Mouse (Mus musculus) forebrain, embryonic 14.5 days (tissue): Measurements from ENCODE around the gene Slc35c2. TPM values are rescaled to one million over a fixed set of nuclear protein-coding genes. Genes with fewer than 3 reads are reported as not detected.

ENCODE experiments used
- ATAC-seq: fragments of 200-750 bp; cut with Nextera tagmentation; 2 replicates; pipeline ENCODE4 v1.8.0; 2017; ENCODE audit warnings: mild to moderate bottlenecking, moderate library complexity
- DNase-seq: peaks from one replicate; pipeline ENCODE4 v3.0.0-alpha.2; 2015; ENCODE audit warnings: low spot score
- H3K27ac ChIP-seq: fragments of 300-500 bp; sonication (generic); 2 replicates; pipeline ENCODE4 v1.5.1; 2014; ENCODE audit warnings: low read depth, mild to moderate bottlenecking, control low read depth, low read length, moderate library complexity
- H3K27me3 ChIP-seq: fragments of 300-500 bp; sonication (generic); replicated peaks from 2 replicates; pipeline ENCODE4 v1.6.1; 2014; ENCODE audit warnings: low read length, control low read depth, mixed read lengths; ENCODE audit not compliant: control insufficient read depth, insufficient read depth
- H3K36me3 ChIP-seq: fragments of 300-500 bp; sonication (generic); 2 replicates; pipeline ENCODE4 v1.6.1; 2014; ENCODE audit warnings: low read length, control low read depth; ENCODE audit not compliant: control insufficient read depth, insufficient read depth
- H3K4me1 ChIP-seq: fragments of 300-500 bp; sonication (generic); 2 replicates; pipeline ENCODE4 v1.6.1; 2014; ENCODE audit warnings: antibody characterized with exemption, low read length, control low read depth; ENCODE audit not compliant: control insufficient read depth, insufficient read depth
- H3K4me2 ChIP-seq: fragments of 300-500 bp; sonication (generic); 2 replicates; pipeline ENCODE4 v1.6.1; 2014; ENCODE audit warnings: mild to moderate bottlenecking, control low read depth, low read length
- H3K4me3 ChIP-seq: fragments of 300-500 bp; sonication (generic); 2 replicates; pipeline ENCODE4 v1.5.1; 2014; ENCODE audit warnings: low read depth, low read length, control low read depth
- H3K9ac ChIP-seq: fragments of 300-500 bp; sonication (generic); 2 replicates; pipeline ENCODE4 v1.6.1; 2014; ENCODE audit warnings: mild to moderate bottlenecking, low read length, control low read depth, moderate library complexity
- H3K9me3 ChIP-seq: fragments of 300-500 bp; sonication (generic); replicated peaks from 2 replicates; pipeline ENCODE4 v1.6.1; 2016; ENCODE audit warnings: low read length, control low read depth, mixed read lengths; ENCODE audit not compliant: control insufficient read depth
- WGBS: fragments of 180-500 bp; shearing (Covaris S2); extraction: QIAGEN DNeasy Blood & Tissue Kit; methylation state at CpG from one replicate; pipeline ENCODE4 v1.1.7; 2014; 5-methylcytosine and 5-hydroxymethylcytosine counted together
- polyA plus RNA-seq: library from polyadenylated mRNA; unstranded; fragments of >200 nt; fragmentation: Nextera tagmentation; extraction: Ambion mirVana; gene quantifications from 2 replicates; pipeline ENCODE4 v1.2.1, GENCODE M21; 2014

The Slc35c2 gene
- polyA plus RNA-seq, 1 experiment from 2014 or later = 54.7 TPM

GRCm38 (mm10) chr2:165273589-165273988, 14.1 kb downstream of the Slc35c2 start:
- no peak for ATAC-seq
- H3K36me3 ChIP-seq = peaks cover 15% of the 10 kb centered on the region
- peaks cover 35% of the 10 kb centered on the region for H3K4me1 ChIP-seq
- 0 out of 2 replicates have a peak, but pooled peaks cover 2% of the 10 kb centered on the region for H3K27me3 ChIP-seq
- no peak overlapping the region for H3K4me3 ChIP-seq
- H3K4me2 ChIP-seq = no peak overlapping the region
- 38% methylated on average over 4 of the region's 4 CpGs for WGBS
- DNase-seq = peak; percentile 47
- no peaks in the 10 kb centered on the region for H3K9me3 ChIP-seq
- no peak overlapping the region for H3K9ac ChIP-seq
- H3K27ac ChIP-seq = no peak overlapping the region

GRCm38 (mm10) chr2:165271326-165271725, 16.3 kb downstream of the Slc35c2 start:
- DNase-seq = peak; percentile 47
- Histone ChIP-seq H3K27ac (0 out of 2 replicates have a peak overlapping the region, but pooled peaks have one; percentile 33), H3K9ac (no peak overlapping the region)

GRCm38 (mm10) chr2:165270858-165271257, 16.8 kb downstream of the Slc35c2 start:
- ATAC-seq (no peak), DNase-seq (no peak)
- Histone ChIP-seq H3K27ac (0 out of 2 replicates have a peak overlapping the region, but pooled peaks have one; percentile 33), H3K4me3 (no peak overlapping the region), H3K36me3 (no peaks in the 10 kb centered on the region), H3K27me3 (no peaks in the 10 kb centered on the region), H3K9me3 (no peaks in the 10 kb centered on the region), H3K9ac (no peak overlapping the region), H3K4me1 (peaks cover 47% of the 10 kb centered on the region), H3K4me2 (no peak overlapping the region)
- WGBS = 46% methylated on average over 7 of the region's 7 CpGs

More at GRCm38 (mm10) chr2:165271326-165271725, 16.3 kb downstream of the Slc35c2 start:
- Histone ChIP-seq H3K4me2 (no peak overlapping the region), H3K36me3 (no peaks in the 10 kb centered on the region), H3K27me3 (no peaks in the 10 kb centered on the region), H3K4me3 (no peak overlapping the region), H3K9me3 (no peaks in the 10 kb centered on the region), H3K4me1 (peaks cover 45% of the 10 kb centered on the region)
- no peak for ATAC-seq
- 4% methylated on average over 8 of the region's 8 CpGs for WGBS

DNA sequence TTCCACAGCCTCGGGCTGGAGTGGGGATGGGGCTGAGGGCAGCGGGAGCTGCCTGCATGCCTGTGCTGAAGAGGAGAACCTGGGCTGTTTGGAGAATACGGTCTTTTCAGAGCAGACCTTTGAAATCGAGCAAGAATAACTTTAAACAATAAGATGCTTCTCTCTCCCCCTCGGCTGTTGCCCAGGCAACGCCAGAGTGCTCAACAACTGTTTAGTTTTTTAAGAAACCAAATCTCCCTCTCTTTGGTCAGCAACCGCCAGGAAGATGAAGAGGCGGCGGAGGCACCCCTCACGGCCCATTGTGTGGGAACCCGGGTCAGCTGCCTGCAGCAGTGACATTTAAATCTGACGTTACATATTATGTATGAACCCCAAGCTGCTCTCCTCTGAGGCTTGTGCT, 20.9 kb downstream of the Slc35c2 start:
- H3K4me1 ChIP-seq = peaks cover 29% of the 10 kb centered on the region
- no peaks in the 10 kb centered on the region for H3K9me3 ChIP-seq
- DNase-seq = peak; percentile 39
- no peak for ATAC-seq
- H3K27me3 ChIP-seq = no peaks in the 10 kb centered on the region
- no peak overlapping the region for H3K4me3 ChIP-seq
- 3% methylated on average over 12 of the region's 12 CpGs for WGBS
- no peak overlapping the region for H3K27ac ChIP-seq
- H3K4me2 ChIP-seq = peak overlapping the region; percentile 18; the same call in 1 of the 2 replicates
- H3K9ac ChIP-seq = peak overlapping the region; percentile 32; the same call in 1 of the 2 replicates
- H3K36me3 ChIP-seq = no peaks in the 10 kb centered on the region

- Histone ChIP-seq H3K9ac (no peak overlapping the region), H3K4me3 (no peak overlapping the region), H3K9me3 (no peaks in the 10 kb centered on the region), H3K27ac (no peak overlapping the region), H3K4me2 (no peak overlapping the region), H3K27me3 (no peaks in the 10 kb centered on the region), H3K36me3 (no peaks in the 10 kb centered on the region), H3K4me1 (peaks cover 18% of the 10 kb centered on the region)
- DNase-seq (peak; percentile 53), ATAC-seq (peak; percentile 42; the same call in 1 of the 2 replicates)
- 49% methylated on average over 7 of the region's 7 CpGs for WGBS
Measured at GRCm38 (mm10) chr2:165263861-165264260, 23.8 kb downstream of the Slc35c2 start.

- peaks cover 18% of the 10 kb centered on the region for H3K4me1 ChIP-seq
- WGBS = 67% methylated on average over 18 of the region's 18 CpGs
- no peaks in the 10 kb centered on the region for H3K36me3 ChIP-seq
- H3K27me3 ChIP-seq = no peaks in the 10 kb centered on the region
- ATAC-seq (no peak), DNase-seq (no peak)
- no peak overlapping the region for H3K4me3 ChIP-seq
- no peak overlapping the region for H3K27ac ChIP-seq
- no peak overlapping the region for H3K9ac ChIP-seq
- no peaks in the 10 kb centered on the region for H3K9me3 ChIP-seq
- no peak overlapping the region for H3K4me2 ChIP-seq
Measured at GRCm38 (mm10) chr2:165262274-165262990, 25.2 kb downstream of the Slc35c2 start.

- Histone ChIP-seq H3K4me1 (peaks cover 5% of the 10 kb centered on the region), H3K27me3 (no peaks in the 10 kb centered on the region), H3K9me3 (no peaks in the 10 kb centered on the region), H3K9ac (no peak overlapping the region), H3K36me3 (no peaks in the 10 kb centered on the region), H3K4me2 (no peak overlapping the region), H3K4me3 (no peak overlapping the region), H3K27ac (no peak overlapping the region)
- WGBS = 77% methylated on average over 8 of the region's 8 CpGs
- ATAC-seq = no peak
- DNase-seq = no peak
Measured at GRCm38 (mm10) chr2:165259859-165260258, 27.8 kb downstream of the Slc35c2 start.

- DNase-seq (no peak), ATAC-seq (no peak)
- peaks cover 6% of the 10 kb centered on the region; the same call in 1 of the 2 replicates for H3K4me1 ChIP-seq
- H3K9ac ChIP-seq = no peak overlapping the region
- H3K9me3 ChIP-seq = no peaks in the 10 kb centered on the region
- no peak overlapping the region for H3K4me3 ChIP-seq
- no peaks in the 10 kb centered on the region for H3K36me3 ChIP-seq
- H3K27me3 ChIP-seq = peaks cover 3% of the 10 kb centered on the region; the same call in 1 of the 2 replicates
- H3K4me2 ChIP-seq = no peak overlapping the region
- H3K27ac ChIP-seq = no peak overlapping the region
- 77% methylated on average over 6 of the region's 6 CpGs for WGBS
Measured at GRCm38 (mm10) chr2:165258321-165258720, 29.3 kb downstream of the Slc35c2 start.
